Mouse (Mus musculus) stomach, postnatal 0 days (tissue): ENCODE results near the gene Gm42791.

ENCODE experiments used
- CTCF ChIP-seq: IDR thresholded peaks from 2 replicates; pipeline ENCODE4 v1.5.1; 2016; ENCODE audit warnings: antibody characterized with exemption, low read depth, mild to moderate bottlenecking, moderate library complexity
- EP300 ChIP-seq: optimal IDR thresholded peaks from 2 replicates; pipeline ENCODE3; 2016; ENCODE audit warnings: antibody characterized with exemption

- no peak for TF ChIP-seq EP300
- TF ChIP-seq CTCF = no peak
Observed at GRCm38 (mm10) chr5:148968179-148968578, 26.8 kb downstream of the Gm42791 start.
